Mouse (Mus musculus) midbrain, embryonic 15.5 days (tissue): Measurements from ENCODE around the gene Prrx1. TPM values are rescaled to one million over a fixed set of nuclear protein-coding genes. Genes with fewer than 3 reads are reported as not detected.

Experiments used
- ATAC-seq: fragments of 200-750 bp; cut with Nextera tagmentation; replicated peaks from 2 replicates; pipeline ENCODE4 v1.8.0; 2017; ENCODE audit warnings: moderate TSS enrichment
- H3K27ac ChIP-seq: fragments of 300-500 bp; sonication (generic); 2 replicates; pipeline ENCODE4 v1.5.1; 2015; ENCODE audit warnings: mild to moderate bottlenecking, inconsistent platforms
- H3K27me3 ChIP-seq: fragments of 300-500 bp; sonication (generic); replicated peaks from 2 replicates; pipeline ENCODE4 v1.6.1; 2015; ENCODE audit warnings: inconsistent platforms
- H3K36me3 ChIP-seq: fragments of 300-500 bp; sonication (generic); replicated peaks from 2 replicates; pipeline ENCODE4 v1.6.1; 2015; ENCODE audit warnings: inconsistent platforms
- H3K4me1 ChIP-seq: fragments of 300-500 bp; sonication (generic); 2 replicates; pipeline ENCODE4 v1.6.1; 2015; ENCODE audit warnings: inconsistent platforms
- H3K4me2 ChIP-seq: fragments of 300-500 bp; sonication (generic); 2 replicates; pipeline ENCODE4 v1.6.1; 2015; ENCODE audit warnings: inconsistent platforms, mild to moderate bottlenecking, moderate library complexity
- H3K4me3 ChIP-seq: fragments of 300-500 bp; sonication (generic); 2 replicates; pipeline ENCODE4 v1.5.1; 2015; ENCODE audit warnings: mild to moderate bottlenecking, inconsistent platforms
- H3K9ac ChIP-seq: fragments of 300-500 bp; sonication (generic); 2 replicates; pipeline ENCODE4 v1.6.1; 2015; ENCODE audit warnings: mild to moderate bottlenecking, inconsistent platforms
- H3K9me3 ChIP-seq: fragments of 300-500 bp; sonication (generic); 2 replicates; pipeline ENCODE4 v1.6.1; 2016; ENCODE audit warnings: inconsistent platforms
- WGBS: fragments of 180-500 bp; shearing (Covaris S2); methylation state at CpG from one replicate; pipeline ENCODE4 v1.1.7; 2015; ENCODE audit warnings: mixed read lengths; 5-methylcytosine and 5-hydroxymethylcytosine counted together
- polyA plus RNA-seq: library from polyadenylated mRNA; unstranded; fragments of >200 nt; fragmentation: Nextera tagmentation; extraction: Ambion mirVana; gene quantifications from 2 replicates; pipeline ENCODE4 v1.2.1, GENCODE M21; 2015

The Prrx1 gene
- polyA plus RNA-seq, result 3.6 and 4.2 TPM in 2 replicates

DNA sequence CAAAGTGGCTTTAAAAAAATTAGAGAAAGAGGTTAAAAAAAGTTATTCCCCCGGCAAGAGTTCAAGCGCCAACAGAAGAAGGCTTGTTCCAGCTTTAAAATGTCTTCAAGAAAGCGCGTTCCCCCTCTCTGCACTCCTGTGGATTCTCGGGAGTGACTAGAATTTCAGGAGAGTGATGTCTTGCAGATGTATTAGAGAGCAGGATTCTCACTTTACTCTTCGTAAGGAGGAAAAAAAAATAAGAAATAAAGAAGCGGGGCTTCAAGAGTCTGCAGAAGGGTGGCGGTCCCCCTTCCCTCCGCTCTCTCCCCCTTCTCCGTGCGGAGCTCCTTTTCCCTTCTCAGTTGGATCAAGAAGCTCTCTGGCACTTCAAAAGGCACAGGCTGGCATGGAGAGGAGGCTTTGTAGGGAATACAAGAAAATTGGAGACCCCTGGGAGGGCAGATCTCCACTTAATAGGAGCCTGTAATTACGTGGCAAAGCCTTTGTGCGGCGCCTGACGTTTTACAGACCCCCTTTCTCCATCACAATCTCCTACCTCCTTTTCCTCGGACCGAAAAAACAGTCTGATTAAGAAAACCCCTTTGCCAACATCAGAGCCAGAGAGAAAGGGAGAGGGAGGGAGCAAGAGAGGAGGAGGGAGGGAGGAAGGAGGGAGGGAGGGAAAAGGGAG lies at the start of gene Prrx1:
Gene Prrx1 (minus strand): TSS at position 610 of the 673 bp plus-strand sequence.
- ATAC-seq, result peak; percentile 51
- no peaks in the 10 kb centered on the region for H3K9me3 ChIP-seq
- no peaks in the 10 kb centered on the region for H3K36me3 ChIP-seq
- peak within 1 kb of the TSS; percentile 40 for H3K4me3 ChIP-seq
- H3K4me2 ChIP-seq, result peak within 1 kb of the TSS; percentile 88
- 0% methylated on average over 17 of the region's 17 CpGs for WGBS
- H3K9ac ChIP-seq, result peak within 1 kb of the TSS; percentile 43; the same call in 1 of the 2 replicates
- peaks cover 44% of the 10 kb centered on the region for H3K4me1 ChIP-seq
- peaks cover 62% of the 10 kb centered on the region for H3K27me3 ChIP-seq
- no peak within 1 kb of the TSS for H3K27ac ChIP-seq

DNA sequence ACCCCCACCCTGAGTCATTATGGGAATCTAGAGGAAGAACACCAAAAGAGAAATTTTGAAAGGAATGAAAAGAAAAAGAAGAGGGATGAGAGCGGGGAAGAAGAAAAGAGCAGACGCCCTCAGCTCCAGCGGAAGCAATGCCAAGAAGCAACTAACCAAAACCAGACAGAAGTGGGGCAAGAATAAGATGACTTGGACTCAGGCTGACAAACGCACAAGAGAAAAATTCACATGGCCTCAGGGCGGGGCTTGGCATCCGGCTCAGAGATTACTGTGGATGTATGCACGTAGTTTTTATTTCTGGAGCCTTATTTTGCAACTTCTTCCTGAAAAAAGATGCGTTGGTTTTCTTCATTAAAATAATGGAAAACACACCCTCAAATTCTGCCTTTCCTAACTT lies 48.7 kb upstream of the Prrx1 start:
- no peaks in the 10 kb centered on the region for H3K4me1 ChIP-seq
- H3K9me3 ChIP-seq, result no peaks in the 10 kb centered on the region
- no peaks in the 10 kb centered on the region for H3K27me3 ChIP-seq
- H3K9ac ChIP-seq, result no peak overlapping the region
- no peak overlapping the region for H3K4me3 ChIP-seq
- H3K4me2 ChIP-seq, result no peak overlapping the region
- no peak for ATAC-seq
- no peak overlapping the region for H3K27ac ChIP-seq
- H3K36me3 ChIP-seq, result no peaks in the 10 kb centered on the region
- WGBS, result 77% methylated on average over 8 of the region's 8 CpGs

- no peaks in the 10 kb centered on the region for H3K4me1 ChIP-seq
- WGBS, result 83% methylated on average over 5 of the region's 5 CpGs
- H3K4me2 ChIP-seq, result no peak overlapping the region
- no peaks in the 10 kb centered on the region for H3K27me3 ChIP-seq
- no peak overlapping the region for H3K27ac ChIP-seq
- H3K36me3 ChIP-seq, result no peaks in the 10 kb centered on the region
- H3K9me3 ChIP-seq, result no peaks in the 10 kb centered on the region
- no peak overlapping the region for H3K4me3 ChIP-seq
- ATAC-seq, result no peak
- no peak overlapping the region for H3K9ac ChIP-seq
These were observed 47.9 kb upstream of the Prrx1 start for GRCm38 (mm10) chr1:163361376-163361775.

GRCm38 (mm10) chr1:163360796-163361195 lies 47.3 kb upstream of the Prrx1 start:
- 64% methylated on average over 6 of the region's 6 CpGs for WGBS
- no peak for ATAC-seq
- Histone ChIP-seq H3K4me2 (no peak overlapping the region), H3K36me3 (no peaks in the 10 kb centered on the region), H3K9me3 (no peaks in the 10 kb centered on the region), H3K4me1 (no peaks in the 10 kb centered on the region), H3K9ac (no peak overlapping the region), H3K27ac (no peak overlapping the region), H3K27me3 (no peaks in the 10 kb centered on the region), H3K4me3 (no peak overlapping the region)

GRCm38 (mm10) chr1:163359521-163359920 lies 46.0 kb upstream of the Prrx1 start:
- no peaks in the 10 kb centered on the region for H3K4me1 ChIP-seq
- H3K9me3 ChIP-seq, result no peaks in the 10 kb centered on the region

GRCm38 (mm10) chr1:163358165-163358564 lies 44.7 kb upstream of the Prrx1 start:
- H3K9me3 ChIP-seq, result no peaks in the 10 kb centered on the region
- H3K27ac ChIP-seq, result no peak overlapping the region
- no peaks in the 10 kb centered on the region for H3K27me3 ChIP-seq
- 71% methylated on average over 7 of the region's 7 CpGs for WGBS
- H3K4me3 ChIP-seq, result no peak overlapping the region
- H3K9ac ChIP-seq, result no peak overlapping the region
- no peaks in the 10 kb centered on the region for H3K4me1 ChIP-seq
- H3K36me3 ChIP-seq, result no peaks in the 10 kb centered on the region
- H3K4me2 ChIP-seq, result no peak overlapping the region
- ATAC-seq, result no peak

More at GRCm38 (mm10) chr1:163359521-163359920, 46.0 kb upstream of the Prrx1 start:
- H3K9ac ChIP-seq, result no peak overlapping the region
- no peak overlapping the region for H3K4me3 ChIP-seq
- no peaks in the 10 kb centered on the region for H3K36me3 ChIP-seq
- H3K27ac ChIP-seq, result no peak overlapping the region
- WGBS, result 87% methylated on average over 3 of the region's 3 CpGs
- H3K4me2 ChIP-seq, result no peak overlapping the region
- H3K27me3 ChIP-seq, result no peaks in the 10 kb centered on the region
- ATAC-seq, result no peak

GRCm38 (mm10) chr1:163357733-163358132 lies 44.2 kb upstream of the Prrx1 start:
- Histone ChIP-seq H3K27me3 (no peaks in the 10 kb centered on the region), H3K4me2 (no peak overlapping the region), H3K27ac (no peak overlapping the region), H3K9ac (no peak overlapping the region), H3K4me3 (no peak overlapping the region), H3K36me3 (no peaks in the 10 kb centered on the region), H3K4me1 (no peaks in the 10 kb centered on the region), H3K9me3 (no peaks in the 10 kb centered on the region)
- ATAC-seq, result no peak
- WGBS, result 70% methylated on average over 6 of the region's 6 CpGs

GRCm38 (mm10) chr1:163356167-163356566 lies 42.7 kb upstream of the Prrx1 start:
- Histone ChIP-seq H3K36me3 (no peaks in the 10 kb centered on the region), H3K27ac (no peak overlapping the region), H3K4me2 (no peak overlapping the region), H3K4me3 (no peak overlapping the region), H3K4me1 (no peaks in the 10 kb centered on the region), H3K9ac (no peak overlapping the region), H3K27me3 (no peaks in the 10 kb centered on the region), H3K9me3 (no peaks in the 10 kb centered on the region)
- no peak for ATAC-seq
- WGBS, result 84% methylated on average over 4 of the region's 4 CpGs

GRCm38 (mm10) chr1:163355626-163356156 lies 42.2 kb upstream of the Prrx1 start:
- Histone ChIP-seq H3K9me3 (no peaks in the 10 kb centered on the region), H3K4me1 (no peaks in the 10 kb centered on the region), H3K9ac (no peak overlapping the region), H3K27ac (no peak overlapping the region), H3K36me3 (no peaks in the 10 kb centered on the region), H3K4me3 (no peak overlapping the region), H3K4me2 (no peak overlapping the region), H3K27me3 (no peaks in the 10 kb centered on the region)
- 52% methylated on average over 3 of the region's 3 CpGs for WGBS
- no peak for ATAC-seq

DNA sequence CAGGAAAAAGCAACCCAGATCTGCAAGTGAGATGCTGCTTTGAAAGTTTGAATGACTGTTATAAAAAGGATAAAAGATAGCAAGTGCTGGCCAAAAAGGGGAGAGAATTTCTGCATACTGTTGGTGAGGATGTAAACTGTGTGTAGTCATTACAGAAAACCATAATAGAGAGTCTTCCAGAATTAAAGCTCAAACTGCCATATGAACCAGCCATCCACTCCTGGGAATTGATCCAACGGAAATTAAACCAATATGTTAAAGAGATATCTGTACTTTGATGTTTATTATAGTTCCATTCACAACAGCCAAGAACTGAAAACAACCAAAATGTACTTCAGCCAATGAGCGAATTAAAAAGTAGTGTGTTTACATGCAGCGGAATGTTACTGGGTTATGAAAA lies 37.5 kb upstream of the Prrx1 start:
- 94% methylated on average over 3 of the region's 3 CpGs for WGBS
- H3K4me1 ChIP-seq, result no peaks in the 10 kb centered on the region
- H3K9me3 ChIP-seq, result no peaks in the 10 kb centered on the region
- H3K9ac ChIP-seq, result no peak overlapping the region
- H3K4me3 ChIP-seq, result no peak overlapping the region
- no peaks in the 10 kb centered on the region for H3K36me3 ChIP-seq
- no peak overlapping the region for H3K4me2 ChIP-seq
- no peak for ATAC-seq
- H3K27me3 ChIP-seq, result no peaks in the 10 kb centered on the region
- no peak overlapping the region for H3K27ac ChIP-seq

DNA sequence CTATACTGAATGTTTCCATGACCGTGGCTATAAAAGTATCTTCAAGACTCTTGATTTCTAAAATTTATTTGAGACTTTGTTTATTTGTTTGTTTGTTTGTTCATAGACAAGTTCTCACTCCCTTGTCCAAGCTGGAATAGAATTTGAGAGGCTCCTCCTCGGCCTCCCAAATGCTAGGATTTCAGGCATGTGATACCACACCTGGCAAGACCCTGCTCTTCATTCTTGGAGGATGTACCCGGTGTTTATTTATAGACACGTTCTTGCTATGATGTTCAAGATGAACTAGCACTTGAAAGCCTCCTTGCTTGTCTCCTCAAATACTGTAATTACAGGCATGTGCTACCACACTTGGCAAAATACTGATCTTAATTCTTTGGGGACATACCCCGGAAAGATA lies 32.0 kb upstream of the Prrx1 start:
- H3K36me3 ChIP-seq, result no peaks in the 10 kb centered on the region
- no peaks in the 10 kb centered on the region for H3K9me3 ChIP-seq
- no peak overlapping the region for H3K27ac ChIP-seq
- no peak overlapping the region for H3K4me2 ChIP-seq
- 86% methylated on average over 5 of the region's 5 CpGs for WGBS
- no peak overlapping the region for H3K4me3 ChIP-seq
- no peaks in the 10 kb centered on the region for H3K4me1 ChIP-seq
- ATAC-seq, result no peak
- H3K9ac ChIP-seq, result no peak overlapping the region
- no peaks in the 10 kb centered on the region for H3K27me3 ChIP-seq

DNA sequence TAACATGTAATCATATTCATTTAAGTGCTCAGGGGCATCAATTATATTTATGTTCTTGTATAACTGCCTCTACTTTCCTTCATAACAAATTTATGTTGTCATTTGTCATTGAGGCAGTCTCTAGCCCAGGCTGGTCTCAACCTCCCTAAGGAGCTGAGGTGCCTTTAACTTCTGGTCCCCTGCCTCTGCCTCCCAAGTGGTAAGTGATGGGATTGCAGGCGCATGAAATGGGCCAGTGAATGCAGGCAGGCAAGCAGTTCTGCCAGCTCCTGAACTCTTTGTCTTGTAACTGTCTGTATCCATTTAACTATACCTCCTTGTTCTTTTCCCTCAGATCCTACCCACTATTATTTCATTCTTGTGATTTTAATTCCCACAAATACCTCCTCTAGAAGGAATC lies 31.4 kb upstream of the Prrx1 start:
- no peak overlapping the region for H3K4me2 ChIP-seq
- no peak overlapping the region for H3K4me3 ChIP-seq
- no peak for ATAC-seq
- 27% methylated on average over 1 of the region's 1 CpGs for WGBS
- no peak overlapping the region for H3K27ac ChIP-seq
- H3K9me3 ChIP-seq, result no peaks in the 10 kb centered on the region
- H3K4me1 ChIP-seq, result no peaks in the 10 kb centered on the region
- H3K27me3 ChIP-seq, result no peaks in the 10 kb centered on the region
- no peaks in the 10 kb centered on the region for H3K36me3 ChIP-seq
- H3K9ac ChIP-seq, result no peak overlapping the region

GRCm38 (mm10) chr1:163339219-163339561 lies 25.7 kb upstream of the Prrx1 start:
- Histone ChIP-seq H3K27me3 (no peaks in the 10 kb centered on the region), H3K4me3 (no peak overlapping the region), H3K4me2 (no peak overlapping the region), H3K27ac (no peak overlapping the region), H3K9ac (no peak overlapping the region), H3K4me1 (no peaks in the 10 kb centered on the region), H3K9me3 (no peaks in the 10 kb centered on the region), H3K36me3 (no peaks in the 10 kb centered on the region)
- no peak for ATAC-seq
- WGBS, result 62% methylated on average over 3 of the region's 3 CpGs
